Mouse (Mus musculus) B cell, adult 2 months (primary cell): ENCODE measurements around the gene Ankrd6.

Experiments
- DNase-seq, 2 experiments: peaks; one replicate each; pipeline ENCODE4 v3.0.0; 2022

Gene Ankrd6

GRCm38 (mm10) chr4:32853609-32854188 is 96.9 kb downstream of the Ankrd6 start:
- no peak for DNase-seq

GRCm38 (mm10) chr4:32852819-32853218 is 97.8 kb downstream of the Ankrd6 start:
- no peak for DNase-seq

- DNase-seq = no peak
These were observed 98.3 kb downstream of the Ankrd6 start for GRCm38 (mm10) chr4:32852294-32852693.

- no peak for DNase-seq
These were observed 112.2 kb downstream of the Ankrd6 start for GRCm38 (mm10) chr4:32838401-32838800.

DNA sequence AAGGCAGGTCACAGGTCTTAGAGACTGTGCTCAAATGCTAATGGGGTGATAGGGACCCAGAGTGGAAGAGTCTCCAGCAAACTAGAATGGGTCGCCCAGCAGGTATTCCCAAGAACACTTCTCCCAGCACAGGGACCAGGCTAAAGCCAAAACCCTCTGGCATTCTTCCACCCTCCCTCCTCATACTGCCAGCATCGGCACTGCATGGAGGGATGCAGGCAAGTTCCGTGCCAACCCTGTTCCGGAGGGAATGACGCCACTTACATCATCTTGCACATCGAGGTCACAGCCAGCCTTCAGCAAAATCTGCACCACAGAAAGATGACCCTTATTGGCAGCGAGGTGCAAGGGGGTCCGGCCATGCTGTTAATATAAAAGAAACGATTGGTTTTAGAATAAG is 114.6 kb downstream of the Ankrd6 start:
- no peak for DNase-seq

GRCm38 (mm10) chr4:32834541-32834940 is 116.1 kb downstream of the Ankrd6 start:
- DNase-seq = no peak

- DNase-seq = no peak
These were observed 117.0 kb downstream of the Ankrd6 start for GRCm38 (mm10) chr4:32833494-32834282.

- no peak for DNase-seq
These were observed 121.3 kb downstream of the Ankrd6 start for GRCm38 (mm10) chr4:32829316-32829715.

- DNase-seq = no peak
These were observed 122.1 kb downstream of the Ankrd6 start for GRCm38 (mm10) chr4:32828385-32829077.

- DNase-seq = no peak
These were observed 123.7 kb downstream of the Ankrd6 start for GRCm38 (mm10) chr4:32826925-32827324.

GRCm38 (mm10) chr4:32824254-32824653 is 126.4 kb downstream of the Ankrd6 start:
- DNase-seq = no peak

GRCm38 (mm10) chr4:32820676-32821075 is 130.0 kb downstream of the Ankrd6 start:
- no peak for DNase-seq

- no peak for DNase-seq
These were observed 133.2 kb downstream of the Ankrd6 start for GRCm38 (mm10) chr4:32817478-32817877.

DNA sequence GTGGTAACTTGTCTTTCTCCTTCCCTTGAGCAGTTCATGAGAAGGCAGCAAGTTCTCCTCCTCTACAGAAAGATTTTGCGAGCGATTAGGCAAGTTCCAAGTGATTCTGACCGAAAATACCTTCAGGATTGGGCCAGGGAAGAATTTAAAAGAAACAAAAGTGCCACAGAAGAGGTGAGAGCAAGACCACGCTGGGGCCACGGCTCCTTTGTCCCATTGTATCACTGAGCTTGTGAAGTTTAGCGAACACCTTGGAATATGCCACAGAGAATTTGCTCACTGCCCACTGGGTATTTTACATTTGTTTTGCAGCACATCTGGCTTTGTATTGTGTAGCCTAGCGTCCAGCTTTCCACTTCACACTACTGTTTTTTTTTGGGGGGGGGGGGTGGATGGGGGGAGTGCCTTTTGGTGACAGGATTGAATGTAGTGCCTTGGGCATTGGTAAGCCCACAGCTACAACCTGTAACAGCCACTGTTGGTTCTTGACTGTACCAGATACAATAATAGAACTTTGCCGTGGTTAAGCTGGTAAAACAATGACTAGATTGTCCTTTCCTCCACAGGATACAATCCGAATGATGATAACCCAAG is 150.0 kb downstream of the Ankrd6 start:
- DNase-seq = no peak

DNA sequence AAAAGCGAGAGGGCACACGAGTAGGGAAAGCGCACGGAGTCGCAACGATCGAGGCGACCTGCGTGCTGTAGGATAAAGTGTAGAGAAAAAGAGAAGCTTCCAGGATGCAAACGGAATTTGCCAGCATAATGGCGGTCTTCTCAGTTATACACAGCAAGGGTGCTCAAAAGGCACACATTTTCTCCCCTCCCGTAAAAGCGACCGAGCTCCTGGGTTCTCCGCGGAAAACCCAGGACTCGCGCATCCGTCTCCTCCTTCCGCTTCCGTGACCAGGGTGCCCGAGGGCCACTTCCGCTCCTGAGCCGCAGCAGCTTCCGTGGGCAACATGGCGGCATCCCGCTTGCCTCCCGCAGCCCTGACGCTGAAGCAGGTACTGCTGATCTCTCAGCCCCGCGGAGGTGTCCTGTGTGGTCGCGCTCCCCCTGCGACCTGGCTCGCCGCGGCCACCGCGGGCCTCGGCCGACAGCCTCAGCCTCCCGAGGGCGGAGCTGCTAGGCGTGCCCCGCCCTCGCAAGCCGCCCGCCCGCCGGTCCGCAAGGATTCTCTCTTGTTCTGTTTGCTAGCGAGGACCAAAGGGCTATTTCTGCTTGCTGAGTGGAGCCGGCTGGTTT is 150.6 kb downstream of the Ankrd6 start, which contains the start of gene Lyrm2:
TSS of gene Lyrm2 (plus strand) at position 288 of the 611 bp plus-strand sequence.
- peak; percentile 81 to 83 for DNase-seq

DNA sequence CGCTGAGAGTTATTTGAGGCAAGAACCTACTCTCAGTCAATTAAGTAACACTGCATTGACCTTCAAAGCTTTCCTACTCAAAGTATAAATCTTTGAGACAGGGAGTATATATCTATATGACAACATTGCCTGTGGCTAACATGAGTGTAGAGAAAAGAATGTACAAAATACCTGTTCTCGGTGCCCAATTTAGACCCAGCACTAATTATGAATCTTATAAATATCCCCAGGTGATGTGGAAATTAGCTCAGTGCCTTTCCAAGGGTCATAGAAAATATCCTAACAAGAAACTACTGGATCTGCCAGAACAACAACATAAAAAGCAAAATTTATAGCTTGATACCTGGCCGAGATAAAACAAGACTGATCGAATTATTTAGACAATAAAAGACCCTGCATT is 151.7 kb downstream of the Ankrd6 start:
- no peak for DNase-seq

GRCm38 (mm10) chr4:32789020-32789419 is 161.6 kb downstream of the Ankrd6 start:
- no peak for DNase-seq

DNA sequence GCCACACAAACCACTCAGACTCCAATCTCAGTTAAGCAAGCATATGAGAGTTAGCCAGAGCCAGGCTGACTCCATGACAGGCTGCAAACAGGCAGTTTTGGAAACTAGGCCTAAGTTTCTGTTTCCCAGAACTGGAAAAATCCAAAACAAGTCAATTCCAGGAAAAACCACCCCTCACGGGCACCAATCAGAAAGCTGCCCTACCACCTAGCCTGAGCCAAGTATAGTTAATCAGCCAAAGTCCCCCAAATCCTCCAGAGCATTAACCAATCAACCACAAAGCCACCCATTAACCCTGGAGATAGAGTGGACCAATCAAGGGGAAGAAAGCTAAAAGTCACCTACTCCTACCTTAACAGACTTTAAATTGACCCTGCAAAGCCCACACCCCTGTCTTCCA is 163.5 kb downstream of the Ankrd6 start:
- DNase-seq = no peak

DNA sequence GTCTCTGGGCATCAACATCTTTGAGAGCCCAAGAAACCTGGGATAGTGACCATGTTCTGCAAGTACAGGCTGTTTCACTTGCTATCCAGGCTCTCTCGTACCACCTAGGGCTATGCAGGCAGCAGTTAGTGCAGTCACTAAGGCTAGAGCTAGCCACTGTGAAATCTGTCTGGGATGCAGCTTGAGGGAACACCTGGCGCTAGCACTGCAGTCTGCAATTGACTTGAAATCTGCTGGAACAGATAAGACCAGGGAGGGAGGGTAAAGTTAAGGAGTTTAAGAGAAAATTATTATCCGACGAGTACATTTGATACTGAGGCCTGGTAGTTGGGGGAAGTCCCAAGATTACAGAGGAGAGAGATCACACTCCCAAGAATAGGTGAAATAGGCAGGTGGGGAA is 170.6 kb downstream of the Ankrd6 start:
- DNase-seq = no peak

DNA sequence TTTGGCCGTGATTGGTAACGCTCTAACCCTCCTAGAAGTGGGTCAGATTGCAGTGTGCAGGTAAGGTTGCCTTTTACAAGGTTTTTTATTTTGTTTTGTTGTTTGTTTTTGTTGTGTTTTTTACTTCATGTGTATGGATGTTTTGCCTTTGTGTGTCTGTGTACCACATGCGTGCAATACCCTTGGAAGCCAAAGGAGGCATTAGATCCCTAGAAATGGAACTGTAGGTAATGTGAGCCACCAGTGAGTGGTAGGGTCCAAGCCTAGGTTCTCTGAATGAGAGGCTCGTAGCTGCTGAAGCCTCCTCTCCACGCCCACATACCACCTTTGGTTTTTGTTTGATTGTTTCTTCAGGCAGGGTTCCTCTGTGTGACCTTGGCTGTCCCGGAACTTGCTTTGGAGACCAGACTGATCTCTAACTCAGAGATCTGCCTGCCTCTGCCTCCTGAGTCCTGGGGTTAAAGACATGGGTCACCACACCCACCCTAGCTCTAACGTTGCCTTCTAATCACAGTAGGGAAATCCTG is 180.3 kb downstream of the Ankrd6 start:
- no peak for DNase-seq

DNA sequence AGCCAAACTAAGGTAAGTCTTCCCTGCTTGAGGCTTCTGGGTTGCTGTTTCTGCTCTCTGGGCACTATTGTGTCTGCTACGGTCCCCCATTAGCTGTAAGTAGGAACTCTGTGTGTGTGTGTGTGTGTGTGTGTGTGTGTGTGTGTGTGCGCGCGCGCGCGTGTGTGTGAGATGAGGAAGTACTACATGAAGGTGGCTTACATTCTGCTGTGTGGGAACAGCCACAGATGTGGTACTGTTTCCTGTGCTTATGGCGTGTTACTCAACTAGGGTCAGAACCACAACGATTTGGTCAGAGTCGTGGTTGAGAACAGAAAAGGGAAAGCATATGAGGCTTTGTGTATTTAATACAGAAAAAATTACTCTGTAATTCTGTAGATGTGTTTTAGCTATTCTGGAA is 182.6 kb downstream of the Ankrd6 start:
- peak; percentile 53 to 62 for DNase-seq

DNA sequence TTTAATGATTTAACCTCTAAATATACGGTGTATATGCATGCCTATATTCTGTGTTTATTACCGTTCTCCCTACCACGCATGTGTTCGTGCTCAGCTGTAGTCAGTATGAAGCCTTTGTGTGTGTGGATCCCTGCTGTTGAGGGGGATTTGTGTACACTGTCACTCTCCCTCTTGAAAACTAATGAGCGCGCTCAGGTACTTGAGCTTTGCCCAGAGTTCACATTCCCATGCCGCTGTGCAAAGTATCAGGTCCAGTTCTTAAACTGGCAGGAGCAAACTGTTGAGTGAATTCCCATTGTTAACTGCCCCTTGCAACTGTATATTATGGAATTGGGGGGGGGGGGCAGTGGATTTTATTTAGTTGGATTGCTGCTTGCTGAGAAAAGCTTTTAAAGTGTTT is 183.2 kb downstream of the Ankrd6 start:
- no peak for DNase-seq

DNA sequence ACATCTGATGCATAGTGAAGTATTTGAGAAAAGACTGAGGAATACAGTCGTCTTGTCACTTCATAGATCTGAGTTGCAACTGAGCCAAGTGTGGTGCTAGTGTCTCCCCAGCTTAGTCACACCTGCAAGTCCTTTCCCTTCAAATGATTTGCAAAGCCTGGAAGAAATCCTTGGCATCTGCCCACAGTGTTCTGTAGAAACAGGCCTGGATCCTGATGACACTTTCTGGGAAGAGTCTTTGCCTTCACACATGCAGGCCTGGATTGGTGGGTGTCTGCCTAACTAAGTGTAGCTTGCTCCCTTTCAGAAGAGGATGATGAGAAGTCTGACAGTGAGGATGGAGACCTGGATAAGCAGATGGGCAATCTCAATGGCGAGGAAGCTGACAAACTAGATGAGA is 193.2 kb downstream of the Ankrd6 start:
- no peak for DNase-seq
